Mouse (Mus musculus) heart, adult 8-10 months (tissue): ENCODE data around the gene Cacnb4. TPM values are rescaled to one million over a fixed set of nuclear protein-coding genes. Genes with fewer than 3 reads are reported as not detected.

Experiments used
- total RNA-seq, 4 experiments: library from RNA; stranded (reverse); gene quantifications; 2 replicates each; pipeline ENCODE4 v1.2.4; 2022

The Cacnb4 gene
- total RNA-seq, 4 experiments from 2014 or later, result 0.31 to 0.89 (median 0.65) TPM

Other genes starting within 250 kb of the Cacnb4 start
- gene Stam2, start 65.5 kb upstream of the Cacnb4 start, total RNA-seq, result 10 to 100 TPM; 15.9 to 21.3 (median 17.8) TPM
- 1 to 10 TPM; 4.4 to 5.0 (median 4.8) TPM for gene Fmnl2, start 181.0 kb upstream of the Cacnb4 start, total RNA-seq